Mouse (Mus musculus) gastrocnemius, adult 2 months (tissue): ENCODE measurements around the gene Med22. TPM values are rescaled to one million over a fixed set of nuclear protein-coding genes. Genes with fewer than 3 reads are reported as not detected.

Experiments
- DNase-seq: peaks from one replicate; pipeline ENCODE4 v3.0.0; 2022
- H3K27ac ChIP-seq: fragments of 200-600 bp; 2 replicates; pipeline ENCODE4 v1.8.1; 2022; ENCODE audit warnings: mild to moderate bottlenecking
- H3K4me3 ChIP-seq: fragments of 200-600 bp; 2 replicates; pipeline ENCODE4 v1.8.1; 2022; ENCODE audit warnings: mild to moderate bottlenecking, moderate library complexity
- CTCF ChIP-seq: fragments of 200-600 bp; IDR thresholded peaks from 2 replicates; pipeline ENCODE4 v1.8.1; 2022; ENCODE audit warnings: antibody characterized with exemption, mild to moderate bottlenecking, moderate library complexity
- intact Hi-C: fragments of 180-260 bp; cut with DNase I; formaldehyde crosslinking; loops from one replicate; pipeline ENCODE4 v1.15.1; 2025
- total RNA-seq, 2 experiments: library from RNA; stranded (reverse); gene quantifications; 2 replicates each; pipeline ENCODE4 v1.2.3; 2021

The Med22 gene
- total RNA-seq, 2 experiments from 2014 or later, result 15.4 to 19.0 TPM

- no peak for TF ChIP-seq CTCF
- no peak overlapping the region for H3K4me3 ChIP-seq
- DNase-seq, result no peak
- intact Hi-C loops, result no loop called here
- no peak overlapping the region for H3K27ac ChIP-seq
Observed at GRCm38 (mm10) chr2:26913416-26914147, 3.1 kb upstream of the Med22 start.

DNA sequence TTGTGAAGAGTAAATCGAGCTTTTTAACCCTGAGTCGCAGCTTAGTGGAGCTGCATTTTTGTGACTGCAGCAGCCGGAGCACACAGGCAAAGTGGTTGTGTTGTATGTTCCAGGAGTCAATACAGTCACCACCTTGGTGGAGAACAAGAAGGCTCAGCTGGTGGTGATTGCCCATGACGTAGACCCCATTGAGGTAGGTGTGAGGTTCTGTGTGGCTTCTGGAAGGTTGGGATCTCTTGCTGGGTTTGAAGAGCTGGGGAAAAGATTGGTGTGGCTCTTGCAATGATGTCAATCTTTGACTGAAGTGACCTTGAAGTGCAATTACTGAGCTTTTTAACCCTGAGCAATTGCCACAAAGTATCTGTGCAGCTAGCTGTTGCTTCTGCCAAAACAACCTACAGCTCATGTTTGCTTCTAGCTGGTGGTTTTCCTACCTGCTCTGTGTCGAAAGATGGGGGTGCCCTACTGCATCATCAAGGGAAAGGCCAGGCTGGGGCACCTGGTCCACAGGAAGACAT, 1.8 kb upstream of the Med22 start:
- H3K27ac ChIP-seq, result 0 out of 2 replicates have a peak overlapping the region, but pooled peaks have one; percentile 2
- no peak for TF ChIP-seq CTCF
- H3K4me3 ChIP-seq, result peak overlapping the region; percentile 83
- no peak for DNase-seq
- intact Hi-C loops, result no loop called here

DNA sequence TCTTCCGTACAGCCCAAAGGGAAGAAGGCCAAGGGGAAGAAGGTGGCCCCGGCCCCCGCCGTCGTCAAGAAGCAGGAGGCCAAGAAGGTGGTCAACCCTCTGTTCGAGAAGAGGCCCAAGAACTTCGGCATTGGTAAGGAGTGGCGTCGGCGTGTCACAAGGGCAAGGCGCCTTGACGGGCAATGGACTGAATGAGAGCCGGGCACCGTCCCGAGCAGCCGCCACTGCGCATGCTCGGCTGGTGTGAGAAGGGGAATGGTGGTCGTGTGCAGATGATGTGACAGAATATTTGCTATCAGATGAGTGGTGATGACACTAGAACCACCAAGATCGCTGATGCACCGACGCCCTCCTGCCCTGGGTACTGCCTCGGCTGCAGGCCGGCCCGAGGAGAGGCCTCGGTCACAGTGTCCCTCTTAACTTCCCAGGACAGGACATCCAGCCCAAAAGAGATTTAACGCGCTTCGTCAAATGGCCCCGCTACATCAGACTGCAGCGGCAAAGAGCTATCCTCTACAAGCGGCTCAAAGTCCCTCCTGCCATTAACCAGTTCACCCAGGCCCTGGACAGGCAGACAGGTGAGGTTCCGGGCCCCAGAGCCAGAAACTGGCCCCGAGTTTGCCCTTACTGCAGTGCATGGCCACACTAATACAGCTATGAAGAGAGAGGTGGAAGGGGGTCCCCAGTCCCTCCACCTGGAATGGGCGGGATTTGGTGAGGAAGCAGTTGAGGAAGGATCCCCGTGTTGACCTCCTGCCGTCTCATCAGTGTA, 703 bp upstream of the Med22 start:
- no peak for TF ChIP-seq CTCF
- DNase-seq, result peak; percentile 72
- intact Hi-C loops, result loop anchor here (2.0 kb wide), 1 partner anchor 22 kb away; the partner anchor contains the start of gene Surf4
- Histone ChIP-seq H3K27ac (peak overlapping the region; percentile 91), H3K4me3 (peak overlapping the region; percentile 83)

GRCm38 (mm10) chr2:26909387-26909784, 1.1 kb downstream of the Med22 start:
- TF ChIP-seq CTCF, result peak; percentile 17; the same call in 1 of the 2 replicates
- intact Hi-C loops, result no loop called here
- peak overlapping the region; percentile 83 for H3K4me3 ChIP-seq
- H3K27ac ChIP-seq, result peak overlapping the region; percentile 91
- DNase-seq, result no peak

GRCm38 (mm10) chr2:26908710-26909386, 1.6 kb downstream of the Med22 start:
- Histone ChIP-seq H3K27ac (peak overlapping the region; percentile 91; the same call in 1 of the 2 replicates), H3K4me3 (peak overlapping the region; percentile 83)
- DNase-seq, result no peak
- TF ChIP-seq CTCF, result no peak
- intact Hi-C loops, result no loop called here

GRCm38 (mm10) chr2:26907109-26907508, 3.4 kb downstream of the Med22 start:
- no peak overlapping the region for H3K4me3 ChIP-seq
- H3K27ac ChIP-seq, result no peak overlapping the region; the same call in 1 of the 2 replicates
- TF ChIP-seq CTCF, result peak; percentile 74
- intact Hi-C loops, result no loop called here
- peak; percentile 59 for DNase-seq

GRCm38 (mm10) chr2:26906431-26906830, 4.0 kb downstream of the Med22 start:
- H3K27ac ChIP-seq, result no peak overlapping the region
- no peak for DNase-seq
- no peak for TF ChIP-seq CTCF
- no peak overlapping the region for H3K4me3 ChIP-seq
- intact Hi-C loops, result no loop called here

- Histone ChIP-seq H3K27ac (no peak overlapping the region), H3K4me3 (no peak overlapping the region)
- intact Hi-C loops, result no loop called here
- no peak for TF ChIP-seq CTCF
- no peak for DNase-seq
Observed at GRCm38 (mm10) chr2:26905936-26906335, 4.5 kb downstream of the Med22 start.

GRCm38 (mm10) chr2:26903311-26903710, 7.2 kb downstream of the Med22 start:
- H3K4me3 ChIP-seq, result peak overlapping the region; percentile 78
- intact Hi-C loops, result loop anchor here (5.0 kb wide), 1 partner anchor 456 kb away; the partner anchor contains the start of gene Sec16a
- DNase-seq, result no peak
- no peak for TF ChIP-seq CTCF
- H3K27ac ChIP-seq, result peak overlapping the region; percentile 90

GRCm38 (mm10) chr2:26902467-26903220, 7.8 kb downstream of the Med22 start, which contains the start of gene Surf6:
Gene Surf6, minus strand, starts transcription at chr2:26902879.
- intact Hi-C loops, result loop anchor here (5.0 kb wide), 1 partner anchor 455 kb away; the partner anchor contains the start of gene Sec16a
- DNase-seq, result peak; percentile 96
- Histone ChIP-seq H3K4me3 (peak within 1 kb of the TSS; percentile 78), H3K27ac (peak within 1 kb of the TSS; percentile 90)
- TF ChIP-seq CTCF, result no peak

DNA sequence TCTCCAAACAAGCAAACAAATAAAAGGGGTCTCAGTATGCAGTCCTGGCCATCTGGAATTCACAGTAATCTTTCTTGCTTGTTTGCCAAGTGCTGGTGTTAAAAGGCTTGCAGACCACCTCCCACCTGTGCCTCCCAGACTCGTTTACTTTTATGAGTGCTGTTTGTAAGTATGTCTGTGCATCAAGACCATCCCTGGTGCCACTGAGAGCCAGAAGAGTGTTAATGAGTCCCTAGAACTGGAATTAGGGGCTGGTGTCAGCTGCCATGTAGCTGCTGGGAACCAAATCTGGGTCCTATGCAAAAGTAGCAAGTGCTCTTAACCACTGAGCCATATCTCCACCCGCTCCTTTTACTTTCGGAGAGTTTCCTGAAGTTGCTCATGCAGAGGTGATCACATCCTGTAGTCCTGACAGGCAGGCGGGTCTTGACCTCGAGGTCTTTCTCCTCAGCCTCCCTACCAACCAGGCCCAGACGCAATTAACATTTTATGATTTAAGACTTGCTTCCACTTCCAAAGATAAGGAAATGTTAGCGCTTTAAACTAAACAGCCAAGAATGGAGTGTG, 8.6 kb downstream of the Med22 start:
- peak overlapping the region; percentile 78 for H3K4me3 ChIP-seq
- intact Hi-C loops, result loop anchor here (5.0 kb wide), 1 partner anchor 455 kb away; the partner anchor contains the start of gene Sec16a
- no peak for DNase-seq
- peak overlapping the region; percentile 90 for H3K27ac ChIP-seq
- TF ChIP-seq CTCF, result no peak
